Mouse (Mus musculus): Measurements from ENCODE around the gene H2-D1.
A peak's percentile ranks its signal among the peaks of the same experiment; 100 is the strongest.
"Not testable (repeated sequence)": the region's sequence is repeated elsewhere in the genome, so short reads cannot be mapped to it uniquely, and the experiment has no call there.

H2-D1 gene

DNA sequence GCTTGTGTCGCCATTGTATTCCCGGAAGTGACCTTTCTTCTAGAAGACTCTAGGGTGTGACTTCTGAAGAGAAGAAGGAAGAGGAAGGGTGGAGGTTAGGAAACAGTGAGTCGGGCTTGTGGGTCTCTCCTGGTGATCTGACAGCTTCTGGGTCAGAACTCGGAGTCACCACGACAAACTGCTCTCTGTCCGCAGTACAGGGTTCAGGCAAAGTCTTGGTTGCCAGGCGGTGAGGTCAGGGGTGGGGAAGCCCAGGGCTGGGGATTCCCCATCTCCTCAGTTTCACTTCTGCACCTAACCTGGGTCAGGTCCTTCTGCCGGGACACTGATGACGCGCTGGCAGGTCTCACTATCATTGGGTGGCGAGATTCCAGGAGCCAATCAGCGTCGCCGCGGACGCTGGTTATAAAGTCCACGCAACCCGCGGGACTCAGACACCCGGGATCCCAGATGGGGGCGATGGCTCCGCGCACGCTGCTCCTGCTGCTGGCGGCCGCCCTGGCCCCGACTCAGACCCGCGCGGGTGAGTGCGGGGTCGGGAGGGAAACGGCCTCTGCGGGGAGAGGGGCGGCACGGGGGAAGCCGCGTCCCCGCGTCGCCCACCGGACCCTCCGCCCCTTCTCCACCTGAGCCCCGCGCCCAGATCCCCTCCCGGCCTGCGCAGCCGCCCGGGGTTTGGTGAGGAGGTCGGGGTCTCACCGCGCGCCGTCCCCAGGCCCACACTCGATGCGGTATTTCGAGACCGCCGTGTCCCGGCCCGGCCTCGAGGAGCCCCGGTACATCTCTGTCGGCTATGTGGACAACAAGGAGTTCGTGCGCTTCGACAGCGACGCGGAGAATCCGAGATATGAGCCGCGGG lies at the start of gene H2-D1:
TSS of gene H2-D1 (plus strand) at position 67 of the 859 bp plus-strand sequence.
- peak; percentile 100 for DNase-seq (ENCODE audit: low spot score)

DNA sequence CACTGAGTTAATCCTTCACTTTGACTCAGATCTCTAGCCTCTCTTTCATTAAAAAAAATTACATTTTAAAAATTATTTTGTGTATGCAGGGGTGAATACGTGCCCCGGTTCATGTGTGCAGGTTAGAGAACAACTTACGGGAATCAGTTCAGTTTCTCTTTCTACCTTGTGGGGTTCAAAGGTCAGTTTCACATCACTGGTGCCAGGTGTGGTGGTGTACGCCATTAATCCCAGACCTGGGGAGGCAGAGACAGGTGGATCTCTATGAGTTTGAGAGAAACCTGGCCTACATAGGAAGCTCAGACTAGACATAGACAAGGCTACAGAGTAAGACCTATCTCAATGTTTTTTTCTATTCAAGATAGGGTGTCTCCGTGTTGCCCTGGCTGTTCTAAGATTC lies 49.5 kb upstream of the H2-D1 start:
- DNase-seq (ENCODE audit: low spot score): no peak

DNA sequence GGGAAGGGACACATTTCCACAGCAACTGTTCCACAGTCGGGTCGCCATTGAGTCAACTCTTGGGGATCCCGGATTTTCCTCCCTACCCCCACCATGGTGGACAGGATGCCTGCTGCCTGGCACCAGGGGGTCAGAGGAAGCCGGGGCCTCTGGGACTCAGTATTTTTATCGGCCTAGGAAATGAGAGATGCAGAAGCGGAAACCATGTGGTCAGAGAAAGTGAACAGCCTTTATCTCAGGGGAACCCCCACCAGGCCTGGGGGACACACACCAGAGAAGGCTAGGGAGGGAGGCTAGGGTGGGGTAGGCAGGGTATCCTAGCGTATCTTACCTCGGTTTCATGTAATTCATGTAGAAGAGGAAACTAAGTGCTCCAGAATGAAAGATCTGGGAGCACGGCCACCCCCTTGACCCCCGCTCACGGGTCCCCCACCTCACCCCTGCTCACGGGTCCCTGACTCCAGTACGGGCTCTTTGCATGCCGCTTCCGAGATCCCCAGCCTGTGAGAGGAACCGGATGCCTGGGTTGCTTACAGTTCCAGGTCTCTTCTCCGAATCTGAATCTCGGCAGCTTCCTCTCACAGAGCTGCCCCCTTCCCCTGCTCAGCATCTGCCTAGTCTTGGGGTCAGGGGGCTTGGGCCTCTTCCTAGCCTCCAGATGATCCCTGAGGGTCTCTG lies 43.9 kb upstream of the H2-D1 start:
- DNase-seq (ENCODE audit: low spot score): peak; percentile 62

DNA sequence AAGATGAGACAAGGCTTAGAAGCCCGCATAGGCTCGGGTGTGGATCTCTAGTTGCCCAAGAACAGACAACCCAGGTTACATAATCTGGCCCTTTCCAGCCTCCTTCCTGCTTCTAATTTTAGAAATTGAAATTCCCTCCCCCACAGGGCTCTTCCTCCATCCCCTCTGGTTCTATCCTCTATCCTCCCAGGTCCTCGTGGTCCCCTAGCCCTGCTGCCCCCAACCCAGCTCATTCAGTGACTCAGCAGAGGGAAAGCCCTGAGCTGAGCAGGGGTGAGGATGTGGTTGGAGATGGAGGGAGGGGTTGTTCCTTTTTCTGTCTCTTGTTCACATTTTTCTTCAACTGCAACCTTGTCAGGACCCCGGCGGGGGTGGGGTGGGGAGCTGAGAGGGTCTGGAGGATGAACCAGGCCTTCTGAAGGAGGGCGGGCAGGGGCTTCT lies 42.9 kb upstream of the H2-D1 start:
- DNase-seq (ENCODE audit: low spot score): peak; percentile 64

DNA sequence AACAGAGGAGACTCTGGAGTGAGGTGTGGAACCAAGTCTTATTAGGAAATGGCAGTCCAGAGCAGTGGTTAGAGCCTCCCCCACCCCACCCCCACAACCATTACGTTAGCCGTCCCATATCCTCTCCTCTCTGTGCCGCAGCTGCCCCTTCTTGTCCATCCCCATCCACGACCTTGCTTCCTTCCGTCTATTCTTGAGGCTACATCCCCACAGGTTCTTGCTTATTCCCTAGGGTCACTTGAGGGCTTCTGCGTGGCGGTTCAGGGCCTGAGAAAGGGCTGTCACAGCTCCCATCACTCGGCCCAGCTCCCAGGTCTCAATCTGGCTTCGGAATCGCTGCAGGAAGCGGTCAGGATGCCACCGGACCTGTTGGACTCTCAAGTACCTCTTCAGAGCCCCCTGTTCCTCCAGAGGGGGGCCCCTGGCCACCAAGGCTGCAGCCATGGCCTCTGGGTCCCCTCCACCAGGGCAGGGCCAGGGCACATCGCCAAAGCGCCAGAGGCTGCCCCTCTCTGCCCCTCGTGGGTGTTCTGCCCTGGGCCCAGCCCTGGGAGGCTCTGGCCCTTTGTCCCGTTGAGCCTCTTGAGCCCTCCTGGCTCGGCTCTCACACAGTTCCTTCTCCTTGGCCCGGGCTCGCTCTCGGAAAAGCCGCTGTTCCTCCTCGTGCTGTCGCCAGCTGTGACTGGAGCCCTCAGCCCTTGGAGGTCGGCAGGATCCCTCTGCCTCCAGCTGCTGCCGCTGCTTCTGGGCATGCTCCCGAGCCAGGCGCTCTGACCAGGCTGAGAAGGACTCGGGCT lies 42.2 kb upstream of the H2-D1 start, which contains the start of gene Gm16181:
TSS of gene Gm16181 (plus strand) at position 679 of the 797 bp plus-strand sequence.
- DNase-seq (ENCODE audit: low spot score): no peak

DNA sequence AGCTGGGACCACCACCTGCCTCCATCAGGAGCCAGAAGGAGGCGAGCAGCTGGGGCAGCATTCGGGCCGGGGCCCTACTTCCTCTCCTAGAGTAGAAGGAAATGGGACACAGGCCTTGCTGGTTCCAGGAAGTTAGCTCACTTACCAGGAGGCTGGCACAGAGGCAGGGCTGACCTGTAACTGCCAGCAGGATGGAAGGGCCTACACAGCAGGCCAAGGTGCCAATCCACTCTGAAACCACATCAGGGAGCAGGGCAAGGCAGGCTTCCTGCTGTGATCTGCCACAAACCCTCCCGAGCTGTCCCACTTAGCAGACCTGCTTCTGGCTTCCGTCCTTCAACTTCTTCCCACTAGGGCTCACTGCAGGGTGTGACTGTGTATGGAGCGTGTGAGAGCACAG lies 40.2 kb upstream of the H2-D1 start:
- DNase-seq (ENCODE audit: low spot score): peak; percentile 47

DNA sequence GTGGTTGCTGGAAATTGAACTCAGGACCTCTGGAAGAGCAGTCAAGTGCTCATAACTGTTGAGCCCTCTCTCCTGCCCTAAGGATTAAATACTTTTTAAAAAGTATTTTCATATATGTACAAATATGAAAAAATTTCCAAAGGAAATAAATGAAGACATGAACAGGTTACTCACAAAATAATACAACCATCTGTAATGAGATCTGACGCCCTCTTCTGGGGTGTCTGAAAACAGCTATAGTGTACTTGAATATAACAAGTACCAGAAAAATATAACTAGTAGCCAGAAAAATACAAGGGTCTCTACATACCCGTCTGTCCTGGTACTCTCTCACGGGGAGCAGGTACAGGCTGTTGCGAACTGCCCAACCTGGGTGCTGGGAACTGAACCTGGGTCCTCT lies 37.9 kb upstream of the H2-D1 start:
- peak; percentile 26 for DNase-seq (ENCODE audit: low spot score)

DNA sequence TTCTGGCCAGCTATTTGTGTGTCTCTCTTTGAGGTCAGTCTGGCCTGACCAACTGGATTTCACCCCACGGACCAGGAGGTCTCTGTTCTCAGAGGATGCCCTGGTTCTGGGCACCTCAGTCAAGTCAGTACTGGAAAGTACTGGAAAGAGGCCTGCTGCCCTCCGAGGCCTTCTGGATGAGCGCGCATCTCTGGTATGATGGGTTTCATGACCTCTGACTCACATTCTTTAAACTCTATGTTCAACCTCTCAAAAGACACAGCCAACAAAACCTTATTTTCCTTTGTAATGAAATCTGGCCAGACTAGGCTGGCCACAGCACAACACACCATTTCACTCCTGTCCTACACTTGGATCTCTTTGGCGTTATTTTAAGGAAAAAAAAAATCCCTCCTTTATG lies 37.1 kb upstream of the H2-D1 start:
- no peak for DNase-seq (ENCODE audit: low spot score)

DNA sequence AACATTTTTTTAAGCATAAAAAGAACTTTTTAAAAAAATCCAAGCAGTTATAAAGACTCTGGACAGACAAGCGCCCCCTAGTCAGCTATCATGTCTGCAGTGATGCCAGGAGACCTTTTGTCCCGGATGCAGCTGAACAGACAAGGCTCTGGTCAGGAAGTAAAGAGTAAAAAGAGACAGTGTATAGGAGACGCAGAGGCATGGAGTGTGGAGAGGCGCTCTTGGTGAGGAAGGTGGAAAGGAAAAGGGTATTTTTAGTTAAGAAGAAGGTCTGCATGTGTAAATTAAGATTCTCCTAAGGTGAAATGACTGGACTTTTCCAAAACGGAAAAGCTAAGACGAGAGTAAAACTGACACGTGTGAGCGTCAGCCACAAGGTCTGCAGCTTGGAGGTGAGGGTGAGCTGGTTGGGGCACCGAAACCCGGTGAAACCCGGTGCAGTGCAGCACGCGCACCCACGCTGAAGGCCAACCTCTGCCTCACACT lies 35.9 kb upstream of the H2-D1 start:
- peak; percentile 23 for DNase-seq (ENCODE audit: low spot score)

DNA sequence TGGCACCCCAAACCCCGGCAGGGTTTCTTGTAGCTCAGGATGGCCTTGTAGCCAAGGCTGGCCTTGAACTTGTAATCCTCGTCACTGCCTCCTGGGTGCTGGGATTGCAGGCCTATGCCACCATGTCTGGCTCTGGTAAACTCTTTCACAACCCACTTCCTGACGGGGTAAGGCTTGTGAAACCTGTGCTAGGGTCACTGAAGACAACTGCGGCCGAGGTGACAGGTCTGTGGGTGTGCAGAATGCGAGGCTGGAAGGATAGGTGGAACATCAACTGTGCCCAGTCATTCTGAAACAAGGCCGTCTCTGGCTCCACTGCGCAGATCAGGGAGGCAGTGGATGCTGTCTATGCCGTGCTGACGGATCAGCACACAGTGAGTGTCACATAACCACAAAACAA lies 31.5 kb upstream of the H2-D1 start:
- DNase-seq (ENCODE audit: low spot score): peak; percentile 43

DNA sequence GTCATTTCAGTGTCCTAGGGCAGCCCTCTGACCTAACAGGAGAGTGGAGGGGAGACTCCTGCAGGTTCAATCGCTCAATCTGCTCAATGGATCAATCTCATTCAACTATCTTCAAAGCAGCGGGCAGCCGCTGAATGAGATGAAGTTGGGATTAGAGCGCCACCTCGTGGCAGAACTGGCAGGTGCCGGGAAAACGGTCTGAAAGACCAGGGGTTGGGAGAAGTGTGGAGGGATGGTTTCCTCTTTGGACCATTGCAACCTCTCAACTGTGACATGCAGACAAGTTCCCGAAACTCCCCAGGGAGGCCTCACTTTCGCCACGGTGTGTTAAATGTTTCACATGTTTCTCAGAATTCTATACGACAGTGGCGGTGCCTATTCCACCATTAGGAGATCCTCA lies 30.5 kb upstream of the H2-D1 start:
- DNase-seq (ENCODE audit: low spot score): peak; percentile 81

DNA sequence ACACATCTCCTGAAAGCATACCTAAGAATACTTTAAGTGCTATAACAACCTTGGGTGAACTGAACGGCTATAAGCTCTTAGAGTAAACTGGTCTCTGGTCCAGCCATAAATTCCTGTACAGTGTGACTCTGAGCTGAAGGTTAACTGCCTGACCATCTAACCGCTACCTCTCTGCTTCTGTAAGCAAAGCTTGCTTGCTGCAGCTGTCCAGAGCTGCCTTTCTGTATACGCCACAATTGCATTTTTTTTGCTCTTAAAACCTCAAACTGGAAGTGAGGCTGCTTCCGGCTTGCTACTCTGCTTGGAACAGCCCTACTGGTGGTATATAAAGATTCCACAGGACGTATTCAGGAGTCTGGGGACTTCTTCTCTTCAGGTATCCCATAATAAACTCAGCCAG lies 29.9 kb upstream of the H2-D1 start:
- DNase-seq (ENCODE audit: low spot score): peak; percentile 72

DNA sequence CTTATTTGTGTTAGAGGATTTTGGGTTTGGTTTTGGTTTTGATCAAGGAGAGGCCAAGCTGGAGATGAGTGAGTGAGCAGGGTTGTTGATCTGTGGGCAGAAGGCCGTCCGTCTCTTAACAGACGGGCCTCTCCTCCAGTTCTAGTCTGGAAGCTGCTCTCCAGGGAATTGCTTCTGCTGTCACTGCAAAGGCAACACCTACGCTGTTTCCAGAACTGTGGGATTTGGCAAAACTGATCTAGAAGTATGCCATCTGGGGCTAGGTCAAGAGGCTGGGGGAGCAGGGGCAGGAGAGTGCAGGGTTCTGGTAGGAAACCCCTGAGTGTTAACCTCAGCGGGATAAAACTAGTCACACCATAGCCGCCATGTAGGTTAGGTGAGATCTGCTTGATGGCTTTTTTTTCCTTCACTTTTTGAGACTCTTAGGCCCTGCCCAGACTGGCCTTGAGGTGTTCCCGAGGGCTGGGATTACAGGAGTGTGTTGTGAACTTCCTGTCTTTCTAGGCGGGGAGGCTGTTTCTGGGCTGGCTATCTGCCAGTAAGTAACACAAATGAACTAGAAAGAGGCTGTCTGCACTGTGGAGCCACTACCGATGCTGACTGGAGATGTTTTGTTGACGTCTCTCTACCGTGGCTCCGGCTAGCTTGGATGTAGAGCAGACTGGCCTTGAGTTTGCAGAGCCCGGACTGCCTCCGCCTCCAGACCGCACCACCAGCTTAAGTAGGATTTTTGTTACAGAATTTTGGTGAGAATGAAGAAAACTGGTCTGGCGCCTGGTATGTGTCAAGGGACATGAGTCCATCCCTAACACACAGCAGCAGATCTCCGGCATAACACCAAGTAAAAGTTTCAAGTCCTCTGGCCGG lies 29.2 kb upstream of the H2-D1 start, which contains the start of gene Atp6v1g2:
TSS of gene Atp6v1g2 (plus strand) at position 547 of the 867 bp plus-strand sequence.
- no peak for DNase-seq (ENCODE audit: low spot score)

DNA sequence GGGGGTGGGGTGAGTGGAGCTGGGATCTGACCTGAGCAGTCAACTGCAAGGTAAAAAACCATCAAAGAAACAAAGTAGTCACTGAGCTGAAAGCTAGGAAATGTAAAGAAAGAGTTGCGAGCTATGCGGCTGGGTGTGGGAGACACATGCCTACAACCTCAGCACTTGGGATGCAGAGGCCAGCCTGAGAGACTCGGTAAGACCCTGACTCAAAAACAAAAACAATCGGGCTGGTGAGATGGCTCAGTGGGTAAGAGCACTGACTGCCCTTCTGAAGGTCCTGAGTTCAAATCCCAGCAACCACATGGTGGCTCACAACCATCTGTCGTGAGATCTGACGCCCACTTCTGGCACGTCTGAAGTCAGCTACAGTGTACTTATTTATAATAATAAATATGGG lies 28.4 kb upstream of the H2-D1 start:
- DNase-seq (ENCODE audit: low spot score): not testable (repeated sequence)

DNA sequence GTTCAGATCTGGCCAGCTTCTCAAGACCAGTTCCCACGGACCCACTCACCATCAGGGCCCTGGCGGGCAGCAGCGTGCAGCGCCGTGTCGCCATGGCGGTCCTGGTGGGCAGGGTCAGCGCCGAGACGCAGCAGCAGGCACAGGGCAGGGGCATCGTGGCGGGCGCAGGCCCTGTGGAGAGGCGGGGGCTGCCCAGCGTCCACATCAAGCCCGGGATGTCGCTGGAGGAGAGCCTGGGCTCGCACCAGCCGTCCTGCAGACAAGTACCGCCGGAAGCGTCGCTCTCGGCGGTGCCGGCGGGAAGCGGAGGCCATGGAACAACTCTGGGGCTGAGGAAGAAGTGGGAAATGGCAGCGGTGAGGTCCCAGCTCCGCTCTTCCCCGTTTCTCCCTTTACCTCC lies 27.6 kb upstream of the H2-D1 start:
- no peak for DNase-seq (ENCODE audit: low spot score)

DNA sequence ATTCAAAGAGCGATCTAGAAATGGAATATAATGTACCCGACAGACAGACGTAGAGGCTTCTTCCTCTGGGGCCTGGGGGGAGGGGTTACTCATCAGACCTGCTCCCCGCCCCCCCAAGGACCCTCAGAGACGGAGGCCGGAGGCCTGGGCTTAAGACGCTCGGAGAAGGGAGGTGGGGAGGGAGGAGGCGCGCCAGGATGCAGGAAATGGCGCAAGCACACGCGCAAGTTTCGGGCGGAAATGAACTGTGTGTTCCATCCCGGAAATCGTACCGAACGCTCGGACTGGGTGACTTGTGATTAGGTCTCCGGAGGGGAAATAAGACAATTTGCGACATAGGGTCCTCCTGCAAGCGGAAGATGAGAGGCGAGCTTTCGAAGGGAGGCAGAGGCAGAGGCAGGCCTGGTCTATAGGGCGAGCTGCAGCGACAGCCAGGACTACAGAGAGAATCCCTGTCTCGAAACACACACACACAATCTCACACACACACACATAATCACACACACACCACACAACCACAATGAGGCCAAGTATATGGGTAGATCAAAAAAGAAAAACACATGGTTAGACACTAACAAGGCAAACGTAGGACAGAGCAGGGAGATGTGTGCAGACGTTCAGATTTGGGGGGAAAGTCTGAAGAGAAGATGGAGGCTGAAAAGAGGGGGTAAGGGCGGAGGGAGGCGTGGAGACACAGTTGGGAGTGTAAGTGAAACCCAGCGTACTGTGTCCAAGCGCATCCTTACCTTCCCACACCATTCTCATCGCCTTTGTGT lies 26.7 kb upstream of the H2-D1 start, which contains the start of gene Nfkbil1:
TSS of gene Nfkbil1 (minus strand) at position 179 of the 776 bp plus-strand sequence.
- peak; percentile 87 for DNase-seq (ENCODE audit: low spot score)

DNA sequence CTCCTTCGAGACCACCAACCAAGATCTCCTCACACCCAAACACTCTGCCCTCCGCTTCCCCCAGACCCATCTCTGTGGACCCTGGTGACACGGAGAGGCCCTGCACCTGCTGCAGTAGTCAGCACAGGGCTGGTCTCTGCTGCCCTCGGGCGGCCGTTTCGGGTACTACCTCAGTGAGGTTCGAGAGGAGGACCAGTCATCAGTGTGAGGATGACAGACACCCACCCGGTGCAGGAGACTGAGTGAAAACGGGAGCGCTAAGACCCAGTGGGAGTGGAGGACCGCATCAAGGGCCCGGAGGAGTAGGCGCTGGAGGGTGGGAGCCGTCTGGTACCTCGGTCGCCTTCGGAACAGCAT lies 26.2 kb upstream of the H2-D1 start:
- DNase-seq (ENCODE audit: low spot score): peak; percentile 95

DNA sequence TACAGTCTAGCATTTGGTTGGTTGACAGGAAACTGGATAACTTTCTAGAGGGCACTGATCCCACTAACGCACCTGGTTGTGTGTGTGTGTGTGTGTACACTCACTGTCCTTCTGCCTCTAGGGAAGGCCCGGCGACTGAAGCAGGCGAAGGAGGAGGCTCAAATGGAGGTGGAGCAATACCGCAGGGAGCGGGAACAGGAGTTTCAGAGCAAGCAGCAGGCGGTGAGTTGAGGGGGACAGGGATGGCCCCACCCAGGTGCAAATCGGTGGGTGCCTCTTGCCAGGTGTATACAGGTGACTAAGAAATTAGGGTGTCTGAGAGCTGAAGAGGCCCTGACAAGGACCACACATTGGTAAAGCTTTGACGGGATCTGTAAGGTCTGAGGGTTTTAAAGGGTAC lies 25.5 kb upstream of the H2-D1 start:
- DNase-seq (ENCODE audit: low spot score): no peak

DNA sequence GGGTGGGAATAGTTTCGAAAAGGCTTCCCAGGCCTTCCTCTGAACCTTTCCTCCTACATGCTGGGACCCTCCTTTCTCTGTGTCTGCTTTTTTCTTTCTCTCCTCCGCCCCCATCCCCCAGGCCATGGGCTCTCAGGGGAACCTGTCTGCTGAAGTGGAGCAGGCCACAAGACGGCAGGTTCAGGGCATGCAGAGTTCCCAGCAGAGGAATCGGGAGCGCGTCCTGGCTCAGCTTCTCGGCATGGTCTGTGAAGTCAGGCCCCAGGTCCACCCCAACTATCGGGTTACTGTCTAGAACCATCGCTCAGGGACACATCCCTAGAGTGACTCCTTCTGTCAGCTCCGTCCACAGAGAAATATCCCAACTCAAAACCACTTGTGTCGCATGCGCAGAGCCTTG lies 25.0 kb upstream of the H2-D1 start:
- DNase-seq (ENCODE audit: low spot score): no peak

DNA sequence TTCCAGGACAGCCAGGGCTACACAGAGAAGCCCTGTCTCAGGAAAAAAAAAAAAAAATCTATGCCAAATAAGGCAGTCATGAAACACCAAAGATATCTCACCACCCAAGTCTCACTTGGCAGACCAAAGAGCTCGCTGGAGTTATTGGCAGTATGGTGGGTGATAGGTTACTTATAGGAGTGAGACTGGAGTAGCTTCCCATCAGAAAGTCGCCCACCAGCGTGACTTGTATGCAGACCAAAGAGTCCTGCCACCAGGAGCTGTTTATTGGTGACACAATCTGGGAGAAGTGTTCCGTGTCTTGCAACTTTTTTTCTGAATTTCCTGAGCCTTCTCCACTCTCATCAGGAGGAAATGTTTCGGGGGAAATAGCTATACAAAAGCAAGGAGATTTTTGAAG lies 22.8 kb upstream of the H2-D1 start:
- DNase-seq (ENCODE audit: low spot score): no peak
